Mouse (Mus musculus): ENCODE measurements around the gene Arhgdib. TPM values are rescaled to one million over a fixed set of nuclear protein-coding genes. Genes with fewer than 3 reads are reported as not detected.

The Arhgdib gene
- total and polyA plus RNA-seq, 3 experiments: 321 to 1,150 (median 355) TPM

DNA sequence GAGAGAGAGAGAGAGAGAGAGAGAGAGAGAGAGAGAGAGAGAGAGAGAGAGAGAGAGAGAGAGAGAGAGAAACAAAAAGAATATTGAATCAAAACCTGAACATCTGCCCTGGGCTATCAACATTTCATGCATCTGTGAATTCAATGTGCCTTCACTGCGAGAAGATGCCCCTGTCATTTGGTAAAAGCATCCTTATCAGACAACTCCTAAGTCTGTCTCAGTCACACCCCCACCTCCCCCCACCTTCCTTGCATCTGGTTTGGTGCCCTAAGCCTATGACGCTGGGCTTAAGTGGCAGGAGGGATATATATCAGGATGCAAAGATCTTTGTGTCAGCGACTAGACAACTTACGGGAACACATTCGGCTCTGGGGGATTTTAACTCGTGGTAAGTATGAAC is 12.5 kb upstream of the Arhgdib start:
- Histone ChIP-seq H3K4me3 (replicated peaks in 1 of 3; ENCODE audit: low read depth in 2 of 3, low read length in 2 of 3, poor library complexity in 1 of 3) (no peak overlapping the region), H3K4me2 (ENCODE audit: insufficient read depth, low read depth, poor library complexity, severe bottlenecking) (no peak overlapping the region), H3K4me1 (ENCODE audit: control insufficient read depth in 1 of 2, insufficient read depth in 2 of 2) (no peaks in the 10 kb centered on the region), H3K9ac (ENCODE audit: insufficient read depth, low read depth) (no peak overlapping the region), H3K9me3 (replicated peaks; ENCODE audit: low read length) (no peaks in the 10 kb centered on the region), H3K79me2 (replicated peaks; ENCODE audit: control insufficient read depth, extremely low read depth, insufficient read depth, poor library complexity, severe bottlenecking) (no peaks in the 10 kb centered on the region), H3K36me3 (replicated peaks in 1 of 2; ENCODE audit: control insufficient read depth in 1 of 2, insufficient read depth in 1 of 2, low read length in 1 of 2) (no peaks in the 10 kb centered on the region), H3K27me3 (replicated peaks) (no peaks in the 10 kb centered on the region), H3K27ac (ENCODE audit: insufficient read depth, low read depth) (no peak overlapping the region)
- in situ Hi-C loops (cut with MboI; ENCODE audit: low pct_ligation_motif_present, low pct_unique_long_range_greater_than_20kb, low sequenced_read_pairs) (no loop called here), dilution Hi-C loops (cut with MboI; ENCODE audit: extremely low pct_ligation_motif_present, extremely low pct_unique_long_range_greater_than_20kb, low sequenced_read_pairs) (no loop called here)
- no peak for DNase-seq (ENCODE audit: extremely low read depth)
- TF ChIP-seq USF1 (IDR thresholded peaks at IDR 0.05; ENCODE audit: low read depth, low read length) (no peak), KAT2A (IDR thresholded peaks at IDR 0.05; ENCODE audit: insufficient replicate concordance, low read length) (no peak), ZNF384 (IDR thresholded peaks at IDR 0.05; ENCODE audit: low read depth, low read length) (no peak), NRF1 (IDR thresholded peaks at IDR 0.05; ENCODE audit: low read depth, low read length) (no peak), MYC (IDR thresholded peaks at IDR 0.05; ENCODE audit: low read depth, low read length) (no peak), MAZ (IDR thresholded peaks at IDR 0.05; ENCODE audit: low read depth, low read length) (no peak), MAFK (IDR thresholded peaks at IDR 0.05; ENCODE audit: insufficient replicate concordance, low read length) (no peak), RCOR1 (conservative IDR thresholded peaks at IDR 0.05; ENCODE audit: low read depth, low read length) (no peak), ETS1 (conservative IDR thresholded peaks at IDR 0.05; ENCODE audit: low read depth, low read length) (no peak), JUN (IDR thresholded peaks at IDR 0.05; ENCODE audit: insufficient read depth, low read depth, low read length) (no peak), IRF4 (IDR thresholded peaks at IDR 0.05; ENCODE audit: low read depth, low read length) (no peak), TBP (conservative IDR thresholded peaks at IDR 0.05; ENCODE audit: low read depth, low read length) (no peak), HCFC1 (IDR thresholded peaks at IDR 0.05; ENCODE audit: low read depth, low read length) (no peak), ZMIZ1 (IDR thresholded peaks at IDR 0.05; ENCODE audit: low read depth, low read length) (no peak), ELF1 (IDR thresholded peaks at IDR 0.05; ENCODE audit: low read depth, low read length) (no peak), GABPA (IDR thresholded peaks at IDR 0.05; ENCODE audit: insufficient replicate concordance, low read depth, low read length) (no peak)

DNA sequence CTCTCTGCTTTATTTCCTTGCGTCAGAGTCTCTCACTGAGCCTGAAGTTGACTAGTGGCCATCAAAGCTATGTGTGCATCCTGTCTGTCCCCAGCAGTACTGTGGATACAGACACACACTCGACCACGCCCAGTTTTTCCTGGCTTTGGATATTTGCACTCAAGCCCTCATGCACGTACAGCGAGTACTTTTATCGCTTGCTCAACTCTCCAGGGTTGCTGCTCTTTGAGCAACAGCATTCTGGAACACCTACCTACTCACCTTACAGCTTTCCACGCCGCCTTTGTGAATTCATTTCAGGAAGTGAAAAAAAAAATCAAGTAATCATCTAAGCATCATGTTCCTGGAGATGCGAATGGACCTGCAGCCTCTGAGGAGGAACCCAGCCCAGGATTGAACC is 11.2 kb upstream of the Arhgdib start:
- in situ Hi-C loops (cut with MboI; ENCODE audit: low pct_ligation_motif_present, low pct_unique_long_range_greater_than_20kb, low sequenced_read_pairs): no loop called here
- Histone ChIP-seq H3K36me3 (replicated peaks in 1 of 2; ENCODE audit: control insufficient read depth in 1 of 2, insufficient read depth in 1 of 2, low read length in 1 of 2) (no peaks in the 10 kb centered on the region), H3K4me3 (replicated peaks in 1 of 3; ENCODE audit: low read depth in 2 of 3, low read length in 2 of 3, poor library complexity in 1 of 3) (no peak overlapping the region), H3K9me3 (replicated peaks; ENCODE audit: low read length) (no peaks in the 10 kb centered on the region), H3K9ac (ENCODE audit: insufficient read depth, low read depth) (no peak overlapping the region), H3K27ac (ENCODE audit: insufficient read depth, low read depth) (no peak overlapping the region), H3K4me2 (ENCODE audit: insufficient read depth, low read depth, poor library complexity, severe bottlenecking) (no peak overlapping the region), H3K4me1 (ENCODE audit: control insufficient read depth in 1 of 2, insufficient read depth in 2 of 2) (no peaks in the 10 kb centered on the region), H3K27me3 (replicated peaks) (no peaks in the 10 kb centered on the region), H3K79me2 (replicated peaks; ENCODE audit: control insufficient read depth, extremely low read depth, insufficient read depth, poor library complexity, severe bottlenecking) (no peaks in the 10 kb centered on the region)
- TF ChIP-seq TCF12 (IDR thresholded peaks at IDR 0.05; ENCODE audit: low read depth, low read length): no peak
- TF ChIP-seq TBP (conservative IDR thresholded peaks at IDR 0.05; ENCODE audit: low read depth, low read length): no peak
- no peak for TF ChIP-seq MAZ (IDR thresholded peaks at IDR 0.05; ENCODE audit: low read depth, low read length)
- TF ChIP-seq RAD21 (IDR thresholded peaks at IDR 0.05; ENCODE audit: low read depth, low read length): no peak
- no peak for TF ChIP-seq GABPA (IDR thresholded peaks at IDR 0.05; ENCODE audit: insufficient replicate concordance, low read depth, low read length)
- no peak for TF ChIP-seq JUN (IDR thresholded peaks at IDR 0.05; ENCODE audit: insufficient read depth, low read depth, low read length)
- no peak for TF ChIP-seq ZMIZ1 (IDR thresholded peaks at IDR 0.05; ENCODE audit: low read depth, low read length)
- TF ChIP-seq NRF1 (IDR thresholded peaks at IDR 0.05; ENCODE audit: low read depth, low read length): no peak
- TF ChIP-seq BHLHE40 (IDR thresholded peaks at IDR 0.05; ENCODE audit: low read depth, low read length): no peak
- no peak for TF ChIP-seq CTCF (conservative IDR thresholded peaks at IDR 0.05 in 1 of 2, IDR thresholded peaks at IDR 0.05 in 1 of 2; ENCODE audit: low read depth in 2 of 2, low read length in 2 of 2)
- TF ChIP-seq MAX (IDR thresholded peaks at IDR 0.05; ENCODE audit: low read length): no peak
- no peak for DNase-seq (ENCODE audit: extremely low read depth)
- dilution Hi-C loops (cut with MboI; ENCODE audit: extremely low pct_ligation_motif_present, extremely low pct_unique_long_range_greater_than_20kb, low sequenced_read_pairs): no loop called here
